Mouse (Mus musculus): ENCODE results near the gene Ms4a1.
"Not testable (repeated sequence)": the region's sequence is repeated elsewhere in the genome, so short reads cannot be mapped to it uniquely, and the experiment has no call there.

Gene Ms4a1

DNA sequence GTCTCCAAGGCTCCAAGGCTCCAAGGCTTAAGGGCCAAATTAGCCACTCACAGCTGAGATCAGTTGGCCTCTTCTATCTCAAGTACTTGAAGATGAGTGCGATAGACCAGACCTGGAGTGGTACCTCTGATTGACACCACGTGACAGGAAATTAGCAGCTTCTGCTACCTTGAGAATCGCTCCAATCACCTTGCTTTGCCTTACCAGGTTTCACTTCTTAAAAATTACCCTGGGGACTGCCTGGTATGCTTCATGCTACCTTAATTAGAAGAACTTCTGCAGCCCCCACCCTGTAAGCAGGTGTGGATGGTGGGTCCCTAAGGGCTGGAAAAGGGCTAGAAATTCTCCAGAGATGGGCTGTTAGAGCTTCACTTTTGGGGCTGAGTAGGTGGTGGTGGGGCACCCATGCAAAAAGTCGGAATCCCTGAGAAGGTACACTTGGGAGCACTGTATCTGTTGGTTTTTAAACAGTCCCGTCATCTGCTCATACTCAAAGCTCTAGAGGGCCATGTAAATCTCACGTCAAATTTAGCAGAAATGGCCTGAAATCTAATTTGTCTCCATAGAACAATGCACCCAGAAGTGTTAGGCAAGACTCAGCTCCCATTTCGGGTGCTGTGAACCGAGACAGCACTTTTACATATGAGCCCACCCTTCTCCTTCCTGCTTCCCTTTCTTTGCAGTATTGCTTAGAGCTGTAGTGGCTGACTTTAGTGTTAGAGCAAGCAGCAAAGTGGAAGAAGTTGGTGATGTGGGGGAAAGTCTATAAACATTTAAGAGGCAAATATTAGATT lies at the start of gene Ms4a1:
Ms4a1 (minus strand) TSS at position 190 of the 794 bp plus-strand sequence.
- in situ Hi-C loops (cut with MboI, MseI): no loop called here

- in situ Hi-C loops (cut with MboI, MseI): no loop called here
These were observed 48.3 kb upstream of the Ms4a1 start, which contains the start of gene Ms4a14 for GRCm38 (mm10) chr19:11314354-11314753. Gene Ms4a14 (minus strand): TSS chr19:11314454.

GRCm38 (mm10) chr19:11308888-11309287 lies 42.8 kb upstream of the Ms4a1 start:
- in situ Hi-C loops (cut with MboI, MseI): loop anchor here (10.0 kb wide), 1 partner anchor 644 kb away; no protein-coding TSS in a partner anchor

GRCm38 (mm10) chr19:11299529-11299928 lies 33.5 kb upstream of the Ms4a1 start:
- in situ Hi-C loops (cut with MboI, MseI): not testable (repeated sequence)

- in situ Hi-C loops (cut with MboI, MseI): no loop called here
These were observed 32.9 kb upstream of the Ms4a1 start for GRCm38 (mm10) chr19:11298939-11299338.

DNA sequence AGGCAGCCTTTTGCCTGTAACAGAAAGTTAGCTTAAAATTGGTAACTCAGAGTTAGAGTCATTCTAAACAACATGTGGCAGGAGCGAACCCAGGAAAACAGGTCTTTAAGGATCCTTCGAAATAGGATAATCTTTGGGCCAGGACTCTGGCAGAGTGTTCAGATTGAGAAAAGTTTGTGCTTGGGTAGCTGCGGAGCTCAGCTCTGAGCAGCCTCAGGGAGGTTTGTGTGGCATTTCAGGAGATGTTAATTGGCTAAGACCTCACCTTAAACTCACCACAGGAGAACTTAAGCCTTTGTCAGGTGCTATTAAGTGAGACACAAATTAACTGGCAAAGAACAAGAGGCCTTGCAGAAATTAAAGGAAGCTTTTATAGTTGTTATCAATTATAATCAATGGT lies 27.6 kb upstream of the Ms4a1 start:
- in situ Hi-C loops (cut with MboI, MseI): not testable (repeated sequence)

DNA sequence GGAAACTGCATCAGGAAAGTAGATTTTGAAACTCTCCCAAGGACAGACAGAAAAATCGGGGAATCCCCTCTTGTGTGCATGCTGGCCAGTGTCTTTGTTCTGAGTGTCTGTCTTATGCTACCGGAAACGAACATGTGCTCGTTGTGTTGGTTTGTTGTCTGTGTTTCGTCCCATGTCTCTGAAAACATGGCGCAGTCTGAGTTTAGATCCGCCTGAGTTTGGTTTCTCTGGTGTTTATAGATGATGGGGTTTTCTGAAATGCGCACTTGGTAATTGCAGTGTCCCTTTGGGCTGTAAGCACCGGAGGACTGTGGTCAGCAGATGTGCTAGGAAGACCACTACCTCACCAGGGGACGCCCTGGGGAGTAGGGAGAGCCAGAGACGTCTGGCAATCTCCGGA lies 26.9 kb upstream of the Ms4a1 start:
- in situ Hi-C loops (cut with MboI, MseI): no loop called here

DNA sequence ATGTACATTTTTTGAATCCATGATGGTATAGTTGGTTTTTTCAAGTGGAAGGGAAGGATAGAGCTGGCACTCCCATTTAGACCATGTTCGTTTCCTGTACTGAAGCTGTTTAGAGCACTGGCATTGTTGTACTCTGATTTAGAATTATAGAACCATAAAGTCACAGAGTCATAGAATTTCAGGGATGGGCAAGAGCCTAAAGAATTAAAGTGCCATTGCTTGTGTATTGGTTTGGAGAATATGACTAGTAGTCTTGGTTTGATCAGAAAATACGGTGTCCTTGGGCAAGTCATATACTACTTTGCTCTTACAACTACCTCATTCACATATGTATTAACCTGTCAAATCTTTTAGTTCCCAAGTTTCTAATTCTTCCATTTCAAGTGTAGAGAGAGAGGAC lies 17.7 kb upstream of the Ms4a1 start, which contains the start of gene Ms4a5:
Ms4a5 (minus strand) TSS at position 101 of the 400 bp plus-strand sequence.
- in situ Hi-C loops (cut with MboI, MseI): no loop called here

DNA sequence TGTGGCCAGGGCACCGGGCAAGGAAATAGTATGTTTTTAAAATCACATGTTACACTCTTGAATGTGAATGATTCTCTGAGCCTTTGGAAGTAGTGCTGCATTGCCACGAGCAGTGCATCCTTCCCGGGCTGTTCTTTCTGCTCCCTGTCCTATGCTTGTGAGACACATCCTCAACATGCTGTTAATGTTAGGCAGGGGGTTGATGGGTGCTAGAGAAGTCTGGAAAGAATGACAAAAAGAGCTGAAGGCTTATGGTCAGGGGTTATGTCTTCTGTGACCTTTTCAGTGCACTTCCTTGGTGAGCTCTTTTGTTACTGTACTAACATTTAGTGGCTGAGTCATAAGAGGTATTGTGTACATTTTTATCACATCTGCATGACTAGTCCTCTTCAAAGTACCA lies 14.2 kb upstream of the Ms4a1 start:
- in situ Hi-C loops (cut with MboI, MseI): no loop called here

GRCm38 (mm10) chr19:11276431-11276830 lies 10.4 kb upstream of the Ms4a1 start:
- in situ Hi-C loops (cut with MboI, MseI): no loop called here

DNA sequence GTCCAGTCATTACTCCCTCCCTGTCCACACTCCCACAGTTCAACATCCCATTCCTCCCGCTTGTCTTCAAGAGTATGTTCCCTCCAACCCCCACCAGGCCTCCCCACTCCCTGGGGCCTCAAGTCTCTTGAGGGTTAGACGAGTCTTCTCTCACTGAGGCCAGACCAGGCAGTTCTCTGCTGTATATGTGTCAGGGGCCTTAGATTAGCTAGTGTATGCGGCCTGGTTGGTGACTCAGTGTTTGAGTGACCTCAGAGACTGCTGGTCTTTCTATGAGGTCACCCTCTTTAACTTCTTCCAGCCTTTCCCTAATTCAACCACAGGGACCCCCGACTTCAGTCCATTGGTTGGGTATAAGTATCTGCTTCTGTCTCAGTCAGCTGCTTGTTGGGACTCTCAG lies 915 bp upstream of the Ms4a1 start:
- in situ Hi-C loops (cut with MboI, MseI): no loop called here

DNA sequence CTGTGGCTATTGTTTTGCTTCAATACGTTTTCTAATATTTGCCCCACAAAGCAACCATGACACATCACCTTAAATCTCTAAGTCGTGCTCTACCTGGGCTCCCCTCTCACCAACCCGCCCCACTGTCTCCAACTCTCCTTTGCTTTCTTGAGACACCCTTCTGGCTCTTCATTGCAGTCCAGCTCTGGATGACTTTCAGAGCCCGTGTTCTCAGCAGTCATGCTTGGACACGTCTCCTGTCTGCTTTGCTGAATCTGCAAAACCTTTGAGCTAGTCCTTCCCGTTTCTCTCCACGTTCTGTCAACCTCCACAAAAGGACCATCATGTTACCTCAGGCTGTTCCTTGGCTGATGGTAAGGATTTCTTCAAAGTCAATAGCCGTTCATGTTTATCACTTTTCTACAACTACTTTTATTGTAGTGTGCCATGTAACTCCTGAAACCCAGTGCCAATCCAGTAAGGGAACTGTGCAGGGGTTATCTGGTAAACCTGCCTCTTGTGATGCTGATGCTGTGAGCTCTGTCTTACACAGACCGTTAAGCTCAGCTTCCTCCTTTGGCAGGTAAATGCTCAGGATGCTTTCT lies 1.3 kb downstream of the Ms4a1 start:
- in situ Hi-C loops (cut with MboI, MseI): no loop called here

DNA sequence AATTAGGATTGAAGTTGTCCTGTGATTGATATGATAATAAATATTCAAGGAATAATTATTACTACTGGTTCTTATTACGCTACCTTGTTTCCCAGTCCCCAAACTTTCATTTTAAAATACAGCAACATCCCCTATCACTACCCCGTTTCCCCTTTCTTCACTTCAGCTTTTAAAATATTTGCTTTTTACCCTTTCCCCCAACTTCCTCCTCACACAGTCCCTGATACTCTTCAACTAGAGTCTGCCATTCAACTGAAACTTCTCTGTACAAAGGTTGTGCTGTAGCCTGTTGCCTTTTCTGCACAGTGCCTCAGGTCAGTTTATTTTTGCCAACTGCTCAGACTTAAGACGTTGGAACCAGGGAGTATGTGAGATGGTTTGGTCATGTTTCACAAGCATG lies 2.5 kb downstream of the Ms4a1 start:
- in situ Hi-C loops (cut with MboI, MseI): no loop called here

GRCm38 (mm10) chr19:11262932-11263331 lies 3.1 kb downstream of the Ms4a1 start:
- in situ Hi-C loops (cut with MboI, MseI): not testable (repeated sequence)

- in situ Hi-C loops (cut with MboI, MseI): no loop called here
These were observed 4.5 kb downstream of the Ms4a1 start for GRCm38 (mm10) chr19:11261522-11261921.

- in situ Hi-C loops (cut with MboI, MseI): no loop called here
These were observed 21.8 kb downstream of the Ms4a1 start for GRCm38 (mm10) chr19:11244230-11244629.

GRCm38 (mm10) chr19:11242560-11242959 lies 23.5 kb downstream of the Ms4a1 start:
- in situ Hi-C loops (cut with MboI, MseI): no loop called here

DNA sequence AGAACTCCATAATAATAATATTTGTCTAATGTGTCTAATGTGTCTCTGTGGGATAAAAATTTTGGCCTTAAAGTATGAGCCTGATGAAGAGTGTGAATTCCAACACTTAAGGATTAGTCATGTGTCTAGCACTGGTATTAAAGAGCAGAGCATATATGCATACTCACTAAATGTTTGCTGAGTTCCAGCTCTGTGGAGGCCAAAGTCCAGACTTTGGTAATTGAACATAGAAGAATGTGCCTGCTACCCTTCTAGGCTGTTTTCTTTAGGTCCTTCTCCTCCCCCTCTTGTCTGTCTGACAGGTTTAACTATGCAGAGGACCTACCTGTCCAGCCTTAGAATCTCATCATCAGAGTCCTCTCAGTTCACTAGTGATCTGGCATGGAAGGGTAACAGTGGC lies 30.2 kb downstream of the Ms4a1 start:
- in situ Hi-C loops (cut with MboI, MseI): no loop called here

- in situ Hi-C loops (cut with MboI, MseI): no loop called here
These were observed 30.9 kb downstream of the Ms4a1 start for GRCm38 (mm10) chr19:11234921-11235735.

DNA sequence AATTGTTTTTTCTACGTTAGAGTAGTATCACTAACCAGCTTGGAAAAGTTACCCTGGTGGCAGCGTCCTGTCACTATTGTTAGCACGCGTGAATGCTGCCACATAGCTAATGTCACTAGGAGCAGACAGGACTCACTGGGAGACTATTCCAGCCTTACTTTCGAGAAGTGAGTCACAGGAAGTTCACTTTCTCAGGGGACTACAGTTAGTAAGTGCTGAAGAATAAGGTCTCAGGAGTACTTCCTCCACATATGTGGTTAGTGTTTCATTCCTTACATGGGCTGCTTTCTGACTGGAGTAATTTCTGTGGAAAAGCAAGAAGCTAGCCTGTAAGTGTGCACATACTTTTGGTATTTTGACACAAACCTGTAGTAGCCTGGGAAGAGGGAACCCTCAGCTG lies 31.8 kb downstream of the Ms4a1 start:
- in situ Hi-C loops (cut with MboI, MseI): no loop called here

GRCm38 (mm10) chr19:11232348-11232747 lies 33.7 kb downstream of the Ms4a1 start, which contains the start of gene Ms4a12:
Gene Ms4a12 (minus strand): TSS chr19:11232448.
- in situ Hi-C loops (cut with MboI, MseI): no loop called here

Data from regulatory T cell (primary cell).